Mouse (Mus musculus): ENCODE measurements around the gene Rbms3. TPM values are rescaled to one million over a fixed set of nuclear protein-coding genes. Genes with fewer than 3 reads are reported as not detected.

Rbms3 gene
- polyA plus RNA-seq, 1 experiment from 2014 or later, result 44.5 TPM

DNA sequence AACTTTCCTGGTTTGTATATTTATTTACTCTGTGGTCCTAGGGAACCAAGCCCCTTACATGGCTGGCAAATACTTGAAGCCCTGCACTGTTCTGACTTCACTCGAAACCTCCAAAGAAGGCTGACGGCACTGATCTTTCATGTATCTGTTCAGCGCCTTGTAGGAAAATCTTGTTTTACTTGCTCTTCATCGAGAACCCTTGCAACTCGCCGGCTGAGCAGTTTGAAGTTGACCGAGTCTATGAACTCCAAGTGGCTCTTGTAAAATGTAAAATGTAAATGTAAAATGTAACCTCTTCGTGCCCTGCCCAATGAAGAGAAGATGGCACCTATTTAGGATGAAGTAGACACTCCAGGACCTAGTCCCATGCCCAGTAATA, 537.5 kb downstream of the Rbms3 start:
- ATAC-seq (replicated peaks; ENCODE audit: low FRiP score, low read depth), result no peak
- Histone ChIP-seq H3K9ac (ENCODE audit: low read depth, low read length) (no peak overlapping the region), H3K4me1 (replicated peaks; ENCODE audit: insufficient read depth, low read length) (no peaks in the 10 kb centered on the region), H3K9me3 (replicated peaks; ENCODE audit: low read length) (no peaks in the 10 kb centered on the region), H3K4me3 (replicated peaks; ENCODE audit: low read depth, low read length) (no peak overlapping the region), H3K36me3 (ENCODE audit: insufficient read depth, low read length) (0 out of 2 replicates have a peak, but pooled peaks cover 2% of the 10 kb centered on the region), H3K4me2 (ENCODE audit: low read length) (no peak overlapping the region), H3K27ac (no peak overlapping the region), H3K27me3 (ENCODE audit: insufficient read depth, low read length) (no peaks in the 10 kb centered on the region)
- 92% methylated on average over 8 of the region's 8 CpGs for WGBS
- no peak for TF ChIP-seq CTCF (IDR thresholded peaks at IDR 0.05; ENCODE audit: low read depth)
- no peak for DNase-seq (ENCODE audit: low spot score)

DNA sequence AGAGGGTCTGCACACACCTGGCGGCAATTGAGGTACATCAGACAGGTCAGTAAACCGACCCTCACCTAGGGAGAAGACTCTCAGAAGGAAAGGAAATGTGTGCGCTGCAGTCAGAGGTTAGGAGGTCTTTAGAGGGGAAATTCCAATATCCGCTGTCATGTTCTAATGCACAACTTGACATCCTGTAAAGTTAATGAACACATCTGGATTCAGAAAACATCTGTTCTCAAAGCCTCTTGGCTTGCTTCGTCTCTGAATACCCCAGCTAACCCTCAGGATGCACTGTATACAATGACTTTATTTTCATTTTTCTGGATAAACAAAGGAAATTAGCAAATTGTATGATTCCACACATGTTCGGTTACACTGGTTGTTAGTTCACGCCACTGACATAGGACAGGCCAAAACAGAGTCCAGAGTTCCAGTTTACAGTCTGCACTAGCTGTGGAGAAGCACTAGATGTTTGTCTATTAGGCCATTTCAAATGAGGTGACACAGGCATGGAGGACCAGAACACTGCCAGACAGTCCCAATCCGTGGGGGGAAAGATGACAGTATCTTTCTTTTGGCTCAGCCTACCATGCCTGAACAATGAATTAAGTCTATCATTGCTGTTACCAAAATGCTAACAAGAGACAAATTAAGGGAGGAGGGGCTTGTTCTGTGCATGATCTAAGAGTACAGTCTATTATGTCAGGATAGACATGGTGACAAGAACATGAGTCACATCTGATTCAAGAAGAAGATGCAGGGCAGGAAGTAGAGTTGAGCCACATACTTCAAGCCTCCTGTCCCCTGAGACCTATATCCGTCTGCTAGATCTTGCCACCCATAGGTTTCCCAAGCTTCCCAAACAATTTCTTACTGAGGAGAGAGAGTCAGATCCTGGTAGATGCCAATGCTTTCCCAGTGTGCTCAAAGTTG, 538.2 kb downstream of the Rbms3 start:
- Histone ChIP-seq H3K9ac (ENCODE audit: low read depth, low read length) (no peak overlapping the region), H3K36me3 (ENCODE audit: insufficient read depth, low read length) (0 out of 2 replicates have a peak, but pooled peaks cover 2% of the 10 kb centered on the region), H3K4me3 (replicated peaks; ENCODE audit: low read depth, low read length) (no peak overlapping the region), H3K4me2 (ENCODE audit: low read length) (no peak overlapping the region), H3K27me3 (ENCODE audit: insufficient read depth, low read length) (no peaks in the 10 kb centered on the region), H3K27ac (no peak overlapping the region), H3K9me3 (replicated peaks; ENCODE audit: low read length) (no peaks in the 10 kb centered on the region), H3K4me1 (replicated peaks; ENCODE audit: insufficient read depth, low read length) (no peaks in the 10 kb centered on the region)
- DNase-seq (ENCODE audit: low spot score), result no peak
- 54% methylated on average over 9 of the region's 9 CpGs for WGBS
- no peak for TF ChIP-seq CTCF (IDR thresholded peaks at IDR 0.05; ENCODE audit: low read depth)
- ATAC-seq (replicated peaks; ENCODE audit: low FRiP score, low read depth), result no peak

DNA sequence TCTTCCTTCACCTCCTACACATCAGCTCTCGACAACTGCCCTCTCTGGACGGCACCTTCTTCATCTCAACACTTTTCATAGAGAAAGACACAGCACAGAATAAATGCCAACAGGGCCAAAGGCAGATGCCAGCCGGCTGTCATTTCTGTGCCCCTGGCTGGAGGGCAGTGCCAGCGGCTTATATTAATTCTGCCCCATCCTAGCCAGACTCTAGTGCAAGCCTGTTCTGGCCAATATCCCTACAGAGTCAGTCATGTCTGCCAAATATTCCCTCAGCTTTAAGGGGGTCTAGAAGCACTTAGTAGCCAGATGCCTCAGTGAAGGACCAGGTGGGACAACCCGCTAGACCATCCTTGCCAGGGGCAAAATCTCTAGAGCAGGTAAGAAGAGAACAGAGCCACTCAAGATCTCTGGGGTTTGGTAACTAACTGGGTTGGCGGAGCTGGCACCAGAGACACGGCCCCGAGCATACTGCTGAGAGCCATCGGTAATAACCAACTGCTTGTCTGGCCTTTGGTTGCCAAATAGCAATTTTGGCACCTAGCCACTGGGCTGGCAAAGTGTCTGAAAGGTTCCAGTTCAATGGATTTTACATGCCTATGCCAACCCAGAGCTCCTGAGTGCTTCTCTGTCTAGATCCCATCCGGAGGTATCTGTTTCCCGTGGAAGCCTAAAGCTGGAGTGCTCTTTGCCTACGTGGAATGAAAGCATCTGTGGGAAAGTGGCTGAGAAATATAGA, 540.1 kb downstream of the Rbms3 start:
- Histone ChIP-seq H3K27me3 (ENCODE audit: insufficient read depth, low read length) (no peaks in the 10 kb centered on the region), H3K9ac (ENCODE audit: low read depth, low read length) (no peak overlapping the region), H3K4me3 (replicated peaks; ENCODE audit: low read depth, low read length) (no peak overlapping the region), H3K9me3 (replicated peaks; ENCODE audit: low read length) (no peaks in the 10 kb centered on the region), H3K36me3 (ENCODE audit: insufficient read depth, low read length) (0 out of 2 replicates have a peak, but pooled peaks cover 2% of the 10 kb centered on the region), H3K4me2 (ENCODE audit: low read length) (no peak overlapping the region), H3K27ac (no peak overlapping the region), H3K4me1 (replicated peaks; ENCODE audit: insufficient read depth, low read length) (no peaks in the 10 kb centered on the region)
- TF ChIP-seq CTCF (IDR thresholded peaks at IDR 0.05; ENCODE audit: low read depth), result no peak
- 90% methylated on average over 12 of the region's 12 CpGs for whole genome bisulfite sequencing
- DNase-seq (ENCODE audit: low spot score) (no peak), ATAC-seq (replicated peaks; ENCODE audit: low FRiP score, low read depth) (no peak)

DNA sequence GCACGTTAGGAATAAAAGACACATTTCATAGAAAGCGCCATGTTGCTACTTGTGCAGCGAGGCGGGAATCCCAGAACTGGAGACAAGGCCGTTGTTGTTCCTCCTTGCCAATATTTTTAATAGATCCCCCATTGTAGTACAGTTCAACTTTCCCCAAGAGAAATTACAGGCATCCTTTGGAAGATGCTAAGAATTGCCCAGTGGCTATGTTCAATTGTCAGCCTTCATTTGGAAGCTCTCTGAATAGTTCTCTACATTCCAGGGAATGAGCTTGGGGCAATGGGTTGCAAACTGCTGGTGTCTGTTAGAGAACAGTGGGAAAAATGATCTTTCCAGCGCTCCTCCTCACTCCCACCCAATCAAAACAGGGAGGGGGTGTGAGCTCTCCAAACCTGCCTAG, 541.4 kb downstream of the Rbms3 start:
- H3K4me1 ChIP-seq (replicated peaks; ENCODE audit: insufficient read depth, low read length), result no peaks in the 10 kb centered on the region
- DNase-seq (ENCODE audit: low spot score) (no peak), ATAC-seq (replicated peaks; ENCODE audit: low FRiP score, low read depth) (no peak)
- WGBS, result 81% methylated on average over 6 of the region's 6 CpGs
- no peaks in the 10 kb centered on the region for H3K9me3 ChIP-seq (replicated peaks; ENCODE audit: low read length)
- no peak overlapping the region for H3K4me2 ChIP-seq (ENCODE audit: low read length)
- H3K4me3 ChIP-seq (replicated peaks; ENCODE audit: low read depth, low read length), result no peak overlapping the region
- TF ChIP-seq CTCF (IDR thresholded peaks at IDR 0.05; ENCODE audit: low read depth), result no peak
- no peak overlapping the region for H3K9ac ChIP-seq (ENCODE audit: low read depth, low read length)
- H3K27me3 ChIP-seq (ENCODE audit: insufficient read depth, low read length), result no peaks in the 10 kb centered on the region
- no peak overlapping the region for H3K27ac ChIP-seq
- 0 out of 2 replicates have a peak, but pooled peaks cover 2% of the 10 kb centered on the region for H3K36me3 ChIP-seq (ENCODE audit: insufficient read depth, low read length)

DNA sequence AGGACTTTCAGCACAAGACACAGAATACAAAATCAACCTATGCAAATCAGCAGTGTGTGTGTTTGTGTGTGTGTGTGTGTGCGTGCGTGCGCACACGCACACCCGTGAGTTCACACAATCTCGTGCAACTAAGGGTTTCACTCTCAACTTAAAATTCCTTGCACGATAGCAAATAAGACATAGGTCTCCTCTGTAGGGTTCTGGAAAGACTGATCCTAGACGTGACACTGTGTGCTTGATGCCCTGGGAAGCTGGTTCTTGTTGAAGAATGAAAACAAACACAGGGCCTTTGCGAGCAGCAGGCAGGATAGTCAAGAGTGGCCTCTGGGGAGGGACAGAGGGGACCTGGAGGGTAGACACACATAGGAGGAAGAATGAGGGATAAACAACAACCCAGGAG, 544.0 kb downstream of the Rbms3 start:
- Histone ChIP-seq H3K27ac (no peak overlapping the region), H3K36me3 (ENCODE audit: insufficient read depth, low read length) (no peaks in the 10 kb centered on the region), H3K4me3 (replicated peaks; ENCODE audit: low read depth, low read length) (no peak overlapping the region), H3K4me1 (replicated peaks; ENCODE audit: insufficient read depth, low read length) (no peaks in the 10 kb centered on the region), H3K9ac (ENCODE audit: low read depth, low read length) (no peak overlapping the region), H3K4me2 (ENCODE audit: low read length) (no peak overlapping the region), H3K27me3 (ENCODE audit: insufficient read depth, low read length) (no peaks in the 10 kb centered on the region), H3K9me3 (replicated peaks; ENCODE audit: low read length) (no peaks in the 10 kb centered on the region)
- 92% methylated on average over 9 of the region's 9 CpGs for WGBS
- no peak for DNase-seq (ENCODE audit: low spot score)
- ATAC-seq (replicated peaks; ENCODE audit: low FRiP score, low read depth), result no peak
- TF ChIP-seq CTCF (IDR thresholded peaks at IDR 0.05; ENCODE audit: low read depth), result no peak

DNA sequence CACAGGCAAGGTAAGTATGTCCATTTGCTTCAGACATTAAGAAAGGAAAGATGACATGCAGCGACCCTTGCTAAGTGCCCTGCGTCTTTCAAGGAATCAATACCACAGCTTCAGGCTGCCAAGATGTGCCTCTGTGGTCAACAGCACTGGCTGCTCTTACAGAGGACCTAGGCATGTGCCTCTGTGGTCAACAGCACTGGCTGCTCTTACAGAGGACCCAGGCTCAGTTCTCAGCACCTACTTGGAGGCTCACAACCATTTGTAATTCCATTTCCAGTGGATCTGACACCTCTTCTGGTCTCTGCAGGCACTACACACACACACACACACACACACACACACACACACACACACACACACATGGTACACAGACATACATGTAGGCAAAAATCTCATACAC, 545.2 kb downstream of the Rbms3 start:
- Histone ChIP-seq H3K4me3 (replicated peaks; ENCODE audit: low read depth, low read length) (no peak overlapping the region), H3K27ac (no peak overlapping the region), H3K4me1 (replicated peaks; ENCODE audit: insufficient read depth, low read length) (no peaks in the 10 kb centered on the region), H3K4me2 (ENCODE audit: low read length) (no peak overlapping the region), H3K9me3 (replicated peaks; ENCODE audit: low read length) (no peaks in the 10 kb centered on the region), H3K36me3 (ENCODE audit: insufficient read depth, low read length) (no peaks in the 10 kb centered on the region), H3K27me3 (ENCODE audit: insufficient read depth, low read length) (no peaks in the 10 kb centered on the region), H3K9ac (ENCODE audit: low read depth, low read length) (no peak overlapping the region)
- no peak for ATAC-seq (replicated peaks; ENCODE audit: low FRiP score, low read depth)
- DNase-seq (ENCODE audit: low spot score), result no peak
- no peak for TF ChIP-seq CTCF (IDR thresholded peaks at IDR 0.05; ENCODE audit: low read depth)
- 96% methylated on average over 2 of the region's 2 CpGs for WGBS

Data from kidney, postnatal 0 days (tissue).